Mouse (Mus musculus) layer of hippocampus, adult 2 months (tissue): ENCODE measurements at regions not wholly inside any gene's neighbourhood (a gene's known extent, or its start where the extent isn't known, plus 50 kb on each side); places are given as distances from the start of the nearest gene placed in this dataset.

Experiments used
- DNase-seq, 2 experiments: peaks; one replicate each; pipeline ENCODE4 v3.0.0; 2022; ENCODE audit warnings: low spot score in 2 of 2
- H3K27ac ChIP-seq: fragments of 200-600 bp; 2 replicates; pipeline ENCODE4 v1.8.1; 2022
- H3K4me3 ChIP-seq: fragments of 200-600 bp; 2 replicates; pipeline ENCODE4 v1.8.1; 2022; ENCODE audit warnings: mild to moderate bottlenecking
- CTCF ChIP-seq: fragments of 200-600 bp; conservative IDR thresholded peaks from 2 replicates; pipeline ENCODE4 v1.8.1; 2022; ENCODE audit warnings: antibody characterized with exemption, mild to moderate bottlenecking, moderate library complexity

GRCm38 (mm10) chr3:105372371-105372828 is 79.7 kb upstream of the Kcnd3 start:
- H3K4me3 ChIP-seq = no peak overlapping the region
- DNase-seq = no peak
- no peak for TF ChIP-seq CTCF
- H3K27ac ChIP-seq = no peak overlapping the region

GRCm38 (mm10) chr3:105374306-105374705 is 77.8 kb upstream of the Kcnd3 start:
- DNase-seq = peak; percentile 33 to 48
- TF ChIP-seq CTCF = no peak
- H3K27ac ChIP-seq = peak overlapping the region; percentile 68; the same call in 1 of the 2 replicates

GRCm38 (mm10) chr3:105374836-105375235 is 77.3 kb upstream of the Kcnd3 start:
- no peak for DNase-seq
- no peak overlapping the region for H3K4me3 ChIP-seq
- no peak for TF ChIP-seq CTCF
- peak overlapping the region; percentile 68 for H3K27ac ChIP-seq

More at GRCm38 (mm10) chr3:105374306-105374705, 77.8 kb upstream of the Kcnd3 start:
- H3K4me3 ChIP-seq = no peak overlapping the region

- no peak for TF ChIP-seq CTCF
- H3K27ac ChIP-seq = peak overlapping the region; percentile 68
These were observed 76.7 kb upstream of the Kcnd3 start for GRCm38 (mm10) chr3:105375383-105375782.

GRCm38 (mm10) chr3:105375820-105376219 is 76.3 kb upstream of the Kcnd3 start:
- H3K4me3 ChIP-seq = peak overlapping the region; percentile 13; the same call in 1 of the 2 replicates
- no peak for DNase-seq
- H3K27ac ChIP-seq = peak overlapping the region; percentile 68
- no peak for TF ChIP-seq CTCF

More at GRCm38 (mm10) chr3:105375383-105375782, 76.7 kb upstream of the Kcnd3 start:
- DNase-seq = no peak
- H3K4me3 ChIP-seq = peak overlapping the region; percentile 13; the same call in 1 of the 2 replicates

- no peak for TF ChIP-seq CTCF
- no peak for DNase-seq
- H3K4me3 ChIP-seq = no peak overlapping the region
- peak overlapping the region; percentile 68; the same call in 1 of the 2 replicates for H3K27ac ChIP-seq
These were observed 75.8 kb upstream of the Kcnd3 start for GRCm38 (mm10) chr3:105376346-105376745.

- TF ChIP-seq CTCF = no peak
- no peak overlapping the region for H3K27ac ChIP-seq
- DNase-seq = no peak
- no peak overlapping the region for H3K4me3 ChIP-seq
These were observed 71.3 kb upstream of the Kcnd3 start for GRCm38 (mm10) chr3:105380818-105381217.

- no peak overlapping the region for H3K27ac ChIP-seq
- DNase-seq = peak; percentile 19 to 33
- TF ChIP-seq CTCF = no peak
- H3K4me3 ChIP-seq = no peak overlapping the region
These were observed 59.3 kb upstream of the Kcnd3 start for GRCm38 (mm10) chr3:105392611-105393514.
